Mouse (Mus musculus) liver, embryonic 15.5 days (tissue): Measurements from ENCODE around the gene Flrt2. TPM values are rescaled to one million over a fixed set of nuclear protein-coding genes. Genes with fewer than 3 reads are reported as not detected.
"Not testable (repeated sequence)": the region's sequence is repeated elsewhere in the genome, so short reads cannot be mapped to it uniquely, and the experiment has no call there.

Experiments used
- ATAC-seq: fragments of 200-750 bp; cut with Nextera tagmentation; 2 replicates; pipeline ENCODE4 v1.8.0; 2017; ENCODE audit warnings: moderate number of reproducible peaks, mild to moderate bottlenecking, moderate library complexity; ENCODE audit not compliant: insufficient read depth
- H3K27ac ChIP-seq: fragments of 300-500 bp; sonication (generic); replicated peaks from 2 replicates; pipeline ENCODE4 v1.5.1; 2015; ENCODE audit warnings: mild to moderate bottlenecking, inconsistent platforms
- H3K27me3 ChIP-seq: fragments of 300-500 bp; sonication (generic); 2 replicates; pipeline ENCODE4 v1.6.1; 2015; ENCODE audit warnings: mild to moderate bottlenecking, inconsistent platforms
- H3K36me3 ChIP-seq: fragments of 300-500 bp; sonication (generic); replicated peaks from 2 replicates; pipeline ENCODE4 v1.6.1; 2015; ENCODE audit warnings: moderate library complexity, mild to moderate bottlenecking, inconsistent platforms
- H3K4me1 ChIP-seq: fragments of 300-500 bp; sonication (generic); replicated peaks from 2 replicates; pipeline ENCODE4 v1.6.1; 2015; ENCODE audit warnings: inconsistent platforms
- H3K4me2 ChIP-seq: fragments of 300-500 bp; sonication (generic); 2 replicates; pipeline ENCODE4 v1.6.1; 2015; ENCODE audit warnings: moderate library complexity, mild to moderate bottlenecking, inconsistent platforms
- H3K4me3 ChIP-seq: fragments of 300-500 bp; sonication (generic); replicated peaks from 2 replicates; pipeline ENCODE4 v1.5.1; 2015; ENCODE audit warnings: mild to moderate bottlenecking, inconsistent platforms
- H3K9ac ChIP-seq: fragments of 300-500 bp; sonication (generic); 2 replicates; pipeline ENCODE4 v1.6.1; 2015; ENCODE audit warnings: moderate library complexity, mild to moderate bottlenecking, inconsistent platforms
- H3K9me3 ChIP-seq: fragments of 300-500 bp; sonication (generic); replicated peaks from 2 replicates; pipeline ENCODE4 v1.6.1; 2016; ENCODE audit warnings: inconsistent platforms
- WGBS: fragments of 180-500 bp; shearing (Covaris S2); methylation state at CpG from one replicate; pipeline ENCODE4 v1.1.7; 2015; ENCODE audit warnings: mixed read lengths; ENCODE audit not compliant: insufficient replicate concordance; 5-methylcytosine and 5-hydroxymethylcytosine counted together
- polyA plus RNA-seq: library from polyadenylated mRNA; unstranded; fragments of >200 nt; fragmentation: Nextera tagmentation; extraction: Ambion mirVana; gene quantifications from 2 replicates; pipeline ENCODE4 v1.2.1, GENCODE M21; 2015

Gene Flrt2
- polyA plus RNA-seq: 0.88 and 0.97 TPM in 2 replicates

- Histone ChIP-seq H3K4me3 (peak within 1 kb of the TSS; percentile 2; the same call in 1 of the 2 replicates), H3K9me3 (no peaks in the 10 kb centered on the region), H3K27me3 (peaks cover 65% of the 10 kb centered on the region), H3K9ac (no peak within 1 kb of the TSS), H3K27ac (no peak within 1 kb of the TSS), H3K4me1 (no peaks in the 10 kb centered on the region; the same call in 1 of the 2 replicates), H3K36me3 (no peaks in the 10 kb centered on the region), H3K4me2 (peak within 1 kb of the TSS; percentile 36)
- WGBS: under 1% methylated on average over 32 of the region's 32 CpGs
- ATAC-seq: no peak
Measured at GRCm38 (mm10) chr12:95691961-95692767, at the start of gene Flrt2. Gene Flrt2 (plus strand): TSS chr12:95692226.

- ATAC-seq: no peak
- 43% methylated on average over 3 of the region's 3 CpGs for whole genome bisulfite sequencing
Measured at GRCm38 (mm10) chr12:95642226-95642625, 49.8 kb upstream of the Flrt2 start.

GRCm38 (mm10) chr12:95647179-95647578 is 44.8 kb upstream of the Flrt2 start:
- H3K36me3 ChIP-seq, H3K4me1 ChIP-seq, H3K9ac ChIP-seq, H3K4me3 ChIP-seq, H3K27ac ChIP-seq, H3K27me3 ChIP-seq, ATAC-seq, H3K9me3 ChIP-seq, H3K4me2 ChIP-seq: not testable (repeated sequence)
- 77% methylated on average over 4 of the region's 6 CpGs for WGBS

More at GRCm38 (mm10) chr12:95642226-95642625, 49.8 kb upstream of the Flrt2 start:
- Histone ChIP-seq H3K4me2 (no peak overlapping the region), H3K36me3 (no peaks in the 10 kb centered on the region), H3K9ac (no peak overlapping the region), H3K27me3 (no peaks in the 10 kb centered on the region), H3K4me3 (no peak overlapping the region), H3K4me1 (no peaks in the 10 kb centered on the region), H3K27ac (no peak overlapping the region), H3K9me3 (no peaks in the 10 kb centered on the region)

GRCm38 (mm10) chr12:95652172-95653156 is 39.6 kb upstream of the Flrt2 start:
- Histone ChIP-seq H3K27ac (no peak overlapping the region), H3K9ac (no peak overlapping the region), H3K27me3 (no peaks in the 10 kb centered on the region), H3K36me3 (no peaks in the 10 kb centered on the region), H3K9me3 (no peaks in the 10 kb centered on the region), H3K4me1 (no peaks in the 10 kb centered on the region), H3K4me3 (no peak overlapping the region), H3K4me2 (no peak overlapping the region)
- no peak for ATAC-seq
- WGBS: 55% methylated on average over 4 of the region's 4 CpGs

GRCm38 (mm10) chr12:95656594-95656993 is 35.4 kb upstream of the Flrt2 start:
- Histone ChIP-seq H3K36me3 (no peaks in the 10 kb centered on the region), H3K9ac (no peak overlapping the region), H3K27ac (no peak overlapping the region), H3K27me3 (no peaks in the 10 kb centered on the region), H3K4me2 (no peak overlapping the region), H3K4me1 (no peaks in the 10 kb centered on the region), H3K4me3 (no peak overlapping the region), H3K9me3 (no peaks in the 10 kb centered on the region)
- ATAC-seq: no peak
- 61% methylated on average over 4 of the region's 4 CpGs for WGBS

GRCm38 (mm10) chr12:95667296-95667695 is 24.7 kb upstream of the Flrt2 start:
- 56% methylated on average over 5 of the region's 5 CpGs for WGBS
- no peaks in the 10 kb centered on the region for H3K36me3 ChIP-seq
- H3K9ac ChIP-seq: no peak overlapping the region
- no peaks in the 10 kb centered on the region for H3K9me3 ChIP-seq
- no peaks in the 10 kb centered on the region for H3K27me3 ChIP-seq
- H3K4me2 ChIP-seq: no peak overlapping the region
- H3K27ac ChIP-seq: no peak overlapping the region
- no peak for ATAC-seq
- no peaks in the 10 kb centered on the region for H3K4me1 ChIP-seq
- H3K4me3 ChIP-seq: no peak overlapping the region

GRCm38 (mm10) chr12:95675711-95676110 is 16.3 kb upstream of the Flrt2 start:
- H3K4me1 ChIP-seq: no peaks in the 10 kb centered on the region
- H3K27ac ChIP-seq: no peak overlapping the region
- WGBS: 49% methylated on average over 5 of the region's 5 CpGs
- no peaks in the 10 kb centered on the region for H3K9me3 ChIP-seq
- ATAC-seq: no peak
- no peak overlapping the region for H3K4me2 ChIP-seq
- no peak overlapping the region for H3K9ac ChIP-seq
- H3K4me3 ChIP-seq: no peak overlapping the region
- H3K36me3 ChIP-seq: no peaks in the 10 kb centered on the region
- H3K27me3 ChIP-seq: no peaks in the 10 kb centered on the region

GRCm38 (mm10) chr12:95690819-95691218 is 1.2 kb upstream of the Flrt2 start:
- no peak overlapping the region for H3K4me2 ChIP-seq
- no peak overlapping the region for H3K27ac ChIP-seq
- H3K9ac ChIP-seq: no peak overlapping the region
- H3K27me3 ChIP-seq: peaks cover 52% of the 10 kb centered on the region
- H3K4me3 ChIP-seq: no peak overlapping the region
- no peaks in the 10 kb centered on the region; the same call in 1 of the 2 replicates for H3K4me1 ChIP-seq
- H3K9me3 ChIP-seq: no peaks in the 10 kb centered on the region
- WGBS: 8% methylated on average over 9 of the region's 9 CpGs
- no peak for ATAC-seq
- no peaks in the 10 kb centered on the region for H3K36me3 ChIP-seq

- H3K4me2 ChIP-seq: no peak overlapping the region
- 0 out of 2 replicates have a peak overlapping the region, but pooled peaks have one; percentile 2 for H3K4me3 ChIP-seq
Measured at GRCm38 (mm10) chr12:95692948-95693650, 1.1 kb downstream of the Flrt2 start.

GRCm38 (mm10) chr12:95693651-95694471 is 1.8 kb downstream of the Flrt2 start:
- H3K9me3 ChIP-seq: no peaks in the 10 kb centered on the region
- ATAC-seq: no peak
- H3K4me2 ChIP-seq: peak overlapping the region; percentile 59
- peak overlapping the region; percentile 45 for H3K4me3 ChIP-seq
- no peaks in the 10 kb centered on the region for H3K36me3 ChIP-seq
- H3K4me1 ChIP-seq: no peaks in the 10 kb centered on the region; the same call in 1 of the 2 replicates
- no peak overlapping the region for H3K27ac ChIP-seq
- H3K27me3 ChIP-seq: peaks cover 76% of the 10 kb centered on the region
- WGBS: under 1% methylated on average over 28 of the region's 28 CpGs
- H3K9ac ChIP-seq: no peak overlapping the region

More at GRCm38 (mm10) chr12:95692948-95693650, 1.1 kb downstream of the Flrt2 start:
- no peak overlapping the region for H3K27ac ChIP-seq
- H3K36me3 ChIP-seq: no peaks in the 10 kb centered on the region
- 2% methylated on average over 13 of the region's 13 CpGs for WGBS
- no peaks in the 10 kb centered on the region; the same call in 1 of the 2 replicates for H3K4me1 ChIP-seq
- no peak overlapping the region for H3K9ac ChIP-seq
- peaks cover 74% of the 10 kb centered on the region for H3K27me3 ChIP-seq
- H3K9me3 ChIP-seq: no peaks in the 10 kb centered on the region
- ATAC-seq: no peak
